Mouse (Mus musculus): ENCODE measurements around the gene Pip4p1.

DNA sequence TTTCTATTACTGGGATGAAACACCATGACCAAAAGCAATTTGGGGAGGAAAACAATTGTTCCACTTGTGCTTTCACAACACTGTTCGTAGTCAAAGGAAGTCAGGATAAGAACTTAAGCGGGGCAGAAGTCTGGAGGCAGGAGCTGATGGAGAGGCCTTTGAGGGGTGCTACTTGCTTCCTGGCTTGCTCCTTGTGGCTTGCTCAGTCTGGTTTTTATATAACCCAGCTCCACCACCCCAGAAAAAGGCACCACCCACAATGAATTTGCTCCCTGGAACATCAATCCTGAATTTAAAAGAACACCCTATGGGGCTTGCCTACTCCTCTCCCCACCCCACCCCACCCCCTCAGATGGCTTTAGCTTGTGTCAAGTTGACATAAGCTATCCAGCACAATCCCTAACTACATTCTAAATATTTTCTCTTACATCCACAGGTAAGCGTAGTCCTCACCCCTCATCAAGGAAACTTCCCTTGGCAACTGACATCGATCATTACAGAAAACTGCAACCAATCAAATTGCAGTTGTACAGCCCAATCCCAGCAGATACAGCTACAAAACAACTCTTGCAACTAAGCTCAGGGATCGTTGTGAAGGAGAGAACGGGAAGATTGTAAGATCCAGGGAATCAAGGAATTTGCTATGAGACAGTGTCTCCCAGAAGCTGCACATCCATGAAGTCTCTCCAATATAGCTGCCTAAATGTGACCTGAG is 54.3 kb downstream of the Pip4p1 start:
- TF ChIP-seq CTCF (IDR thresholded peaks at IDR 0.05; ENCODE audit: low read depth, low read length) (no peak), POLR2A (IDR thresholded peaks at IDR 0.05; ENCODE audit: extremely low read depth, insufficient read depth, low read length) (no peak)

Measured in liver, adult 2 months (tissue).